Comparison of ENCODE assay signal across 9 mouse cellular contexts in genomic region chrX:60893720-60894543, GRCm38 (mm10). TPM values are rescaled to one million over a fixed set of nuclear protein-coding genes. Genes with fewer than 3 reads are reported as not detected.
DNase-seq lines count a peak whose midpoint lies in the region; ATAC-seq and TF ChIP-seq lines count a peak whose summit lies in the region.
"Had no signal": no experiment of that assay in that cellular context is flagged by ENCODE, and none has a peak within 500 bp of the region (broad histone marks: within the 10 kb centered on the region; RNA-seq: fewer than 3 reads in every experiment).

No protein-coding gene starts in this region.

- TF ChIP-seq CTCF in hindbrain, postnatal 0 days (IDR thresholded peaks at IDR 0.05; ENCODE audit: low read depth) = no peak

- no peak for DNase-seq in kidney, postnatal 10 days
- DNase-seq in embryo, embryonic 9.5 days (ENCODE audit: extremely low spot score) = peak; percentile 59
- peak; percentile 10 for DNase-seq in hindbrain, postnatal 0 days (ENCODE audit: low spot score)
- DNase-seq in urinary bladder, postnatal 36 days (ENCODE audit: low spot score in 2 of 2) = no peak
- DNase-seq in spleen, postnatal 36 days (ENCODE audit: low spot score in 2 of 2) = no peak
- no peak for DNase-seq in urinary bladder, postnatal 14 days (ENCODE audit: low spot score)
- DNase-seq: kidney, postnatal 25 days had no signal

- peak overlapping the region; percentile 72 for H3K4me2 ChIP-seq in kidney, embryonic 15.5 days
- peak overlapping the region; percentile 59 for H3K4me2 ChIP-seq in hindbrain, postnatal 0 days (ENCODE audit: low read depth, low read length)
- peak overlapping the region; percentile 59 for H3K4me2 ChIP-seq in neural tube, embryonic 14.5 days (ENCODE audit: low read depth, low read length)

- H3K4me3 ChIP-seq in kidney, embryonic 15.5 days (replicated peaks) = peak overlapping the region; percentile 46
- H3K4me3 ChIP-seq in hindbrain, postnatal 0 days (ENCODE audit: low read length) = peak overlapping the region; percentile 49
- H3K4me3 ChIP-seq in neural tube, embryonic 14.5 days (ENCODE audit: low read depth, low read length) = peak overlapping the region; percentile 43

- no peak overlapping the region for H3K27ac ChIP-seq in kidney, embryonic 15.5 days
- H3K27ac ChIP-seq in hindbrain, postnatal 0 days = no peak overlapping the region
- no peak overlapping the region for H3K27ac ChIP-seq in neural tube, embryonic 14.5 days (ENCODE audit: low read depth, low read length)

- H3K36me3 ChIP-seq in kidney, embryonic 15.5 days = no peaks in the 10 kb centered on the region
- H3K36me3 ChIP-seq in hindbrain, postnatal 0 days (ENCODE audit: insufficient read depth, low read length) = no peaks in the 10 kb centered on the region
- H3K36me3 ChIP-seq in neural tube, embryonic 14.5 days (ENCODE audit: control insufficient read depth, insufficient read depth, low read length) = no peaks in the 10 kb centered on the region

- WGBS in kidney, embryonic 15.5 days = 20% methylated on average over 48 of the region's 59 CpGs
- WGBS in hindbrain, postnatal 0 days = 33% methylated on average over 58 of the region's 59 CpGs
- WGBS in neural tube, embryonic 14.5 days = 15% methylated on average over 39 of the region's 59 CpGs

- peaks cover 25% of the 10 kb centered on the region for H3K4me1 ChIP-seq in kidney, embryonic 15.5 days
- no peaks in the 10 kb centered on the region for H3K4me1 ChIP-seq in hindbrain, postnatal 0 days (ENCODE audit: insufficient read depth, low read length)
- no peaks in the 10 kb centered on the region for H3K4me1 ChIP-seq in neural tube, embryonic 14.5 days (ENCODE audit: control insufficient read depth, insufficient read depth, low read length)

- H3K27me3 ChIP-seq in kidney, embryonic 15.5 days = peaks cover 98% of the 10 kb centered on the region
- no peaks in the 10 kb centered on the region; the same call in 1 of the 2 replicates for H3K27me3 ChIP-seq in hindbrain, postnatal 0 days (ENCODE audit: insufficient read depth, low read length)
- H3K27me3 ChIP-seq in neural tube, embryonic 14.5 days (ENCODE audit: control insufficient read depth, insufficient read depth, low read length) = no peaks in the 10 kb centered on the region

- no peak overlapping the region for H3K9ac ChIP-seq in kidney, embryonic 15.5 days
- no peak overlapping the region for H3K9ac ChIP-seq in hindbrain, postnatal 0 days (replicated peaks; ENCODE audit: low read length)
- H3K9ac ChIP-seq in neural tube, embryonic 14.5 days (replicated peaks; ENCODE audit: low read depth, low read length) = no peak overlapping the region

- no peaks in the 10 kb centered on the region for H3K9me3 ChIP-seq in kidney, embryonic 15.5 days (replicated peaks)
- no peaks in the 10 kb centered on the region for H3K9me3 ChIP-seq in hindbrain, postnatal 0 days (ENCODE audit: low read length)
- no peaks in the 10 kb centered on the region for H3K9me3 ChIP-seq in neural tube, embryonic 14.5 days (ENCODE audit: control insufficient read depth, low read length)

- ATAC-seq in kidney, embryonic 15.5 days (replicated peaks; ENCODE audit: low FRiP score) = peak; percentile 59
- peak; percentile 43; the same call in 1 of the 2 replicates for ATAC-seq in hindbrain, postnatal 0 days
- peak; percentile 16; the same call in 1 of the 2 replicates for ATAC-seq in neural tube, embryonic 14.5 days (ENCODE audit: low read depth)

RNA-seq across cellular contexts. Expression of gene Sox3, which starts 0.7 kb away (rescaled TPM):
- not detected in 2 replicates for polyA plus RNA-seq in kidney, embryonic 15.5 days (2015; fragmentation: Nextera tagmentation; extraction: Ambion mirVana)
- total RNA-seq in hindbrain, postnatal 0 days (2014; rRNA removed) = 6.1 and 8.5 TPM in 2 replicates
- polyA plus RNA-seq in hindbrain, postnatal 0 days (2015; fragmentation: Nextera tagmentation; extraction: Ambion mirVana) = 1.3 and 2.4 TPM in 2 replicates
- polyA plus RNA-seq in neural tube, embryonic 14.5 days (2014; fragmentation: Nextera tagmentation; extraction: Ambion mirVana) = 0.58 and 0.67 TPM in 2 replicates

Comparison
In these comparisons a context has a peak if more than half of its experiments do, and no peak if none do; other contexts are left out.
1. DNase-seq: peak in embryo, embryonic 9.5 days (single experiment) and hindbrain, postnatal 0 days (single experiment); none in kidney, postnatal 10 days (single experiment), urinary bladder, postnatal 36 days (0 of 2), spleen, postnatal 36 days (0 of 2) and urinary bladder, postnatal 14 days (single experiment).
2. Peak in every context shown above with its lines, with median percentiles within 50 percentile points of each other: ATAC-seq, H3K4me2 ChIP-seq and H3K4me3 ChIP-seq.